22 mouse cellular contexts compared by ENCODE assay signal in the genomic region with DNA sequence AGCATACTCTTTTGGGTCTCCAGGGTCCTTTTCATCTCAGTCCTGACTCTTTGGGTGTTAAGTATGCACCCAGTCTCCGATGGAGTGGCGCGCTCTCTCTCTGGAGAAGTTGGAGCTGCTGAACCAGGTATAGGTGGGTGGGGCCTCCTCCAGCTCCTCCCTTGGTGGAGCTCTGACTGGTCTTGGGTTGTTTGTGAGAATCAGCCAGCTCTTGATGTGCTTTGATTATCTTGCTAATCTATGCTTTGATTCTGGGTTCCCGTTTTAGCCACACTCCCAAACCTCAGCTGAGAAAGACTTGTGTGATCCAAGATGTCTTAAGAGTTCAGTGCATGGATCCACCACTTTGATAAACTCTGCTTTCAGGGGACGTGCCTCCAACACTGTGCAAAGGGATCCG. TPM values are rescaled to one million over a fixed set of nuclear protein-coding genes. Genes with fewer than 3 reads are reported as not detected.
DNase-seq lines count a peak whose midpoint lies in the region; ATAC-seq and TF ChIP-seq lines count a peak whose summit lies in the region.
"Had no signal": no experiment of that assay in that cellular context is flagged by ENCODE, and none has a peak within 500 bp of the region (broad histone marks: within the 10 kb centered on the region; RNA-seq: fewer than 3 reads in every experiment).

A gene (minus strand): TSS at position 101 of the 400 bp plus-strand sequence.

- H3K9ac ChIP-seq in lung, postnatal 0 days (replicated peaks; ENCODE audit: low read depth), result no peak within 1 kb of the TSS
- H3K9ac ChIP-seq: forebrain, embryonic 13.5 days; forebrain, postnatal 0 days; heart, embryonic 15.5 days; hindbrain, embryonic 14.5 days had no signal

- WGBS in lung, postnatal 0 days, result 41% methylated on average over 6 of the region's 6 CpGs

- ATAC-seq in lung, postnatal 0 days, result no peak
- ATAC-seq: forebrain, embryonic 13.5 days; forebrain, postnatal 0 days had no signal

- intact Hi-C loops in left cerebral cortex, postnatal 4 days (cut with DNase I), result no loop called here

- no peaks in the 10 kb centered on the region for H3K27me3 ChIP-seq in lung, postnatal 0 days (replicated peaks; ENCODE audit: insufficient read depth, low read length)
- H3K27me3 ChIP-seq: forebrain, embryonic 13.5 days; heart, embryonic 15.5 days had no signal

- H3K9me3 ChIP-seq in lung, postnatal 0 days (ENCODE audit: low read length), result no peaks in the 10 kb centered on the region
- H3K9me3 ChIP-seq: embryonic facial prominence, embryonic 10.5 days; forebrain, embryonic 13.5 days; G1E; heart, embryonic 15.5 days; hindbrain, embryonic 10.5 days had no signal

- H3K4me3 ChIP-seq in lung, postnatal 0 days (ENCODE audit: low read depth, low read length), result no peak within 1 kb of the TSS
- H3K4me3 ChIP-seq: embryonic facial prominence, embryonic 10.5 days; forebrain, embryonic 13.5 days; heart, adult 2 months; heart, embryonic 15.5 days; hindbrain, embryonic 10.5 days had no signal

- H3K4me2 ChIP-seq in lung, postnatal 0 days (replicated peaks; ENCODE audit: low read depth, low read length), result no peak within 1 kb of the TSS
- H3K4me2 ChIP-seq: forebrain, embryonic 13.5 days; heart, embryonic 11.5 days; heart, embryonic 15.5 days; hindbrain, embryonic 14.5 days had no signal

- TF ChIP-seq EP300 in lung, postnatal 0 days (IDR thresholded peaks at IDR 0.05), result no peak

- DNase-seq in lung, adult 18-20 months, result peak; percentile 33 to 44
- no peak for DNase-seq in lung, postnatal 0 days (ENCODE audit: low spot score)
- DNase-seq in urinary bladder, postnatal 14 days (ENCODE audit: low spot score), result peak; percentile 24
- DNase-seq in urinary bladder, postnatal 25 days (ENCODE audit: low spot score), result no peak
- peak; percentile 82 for DNase-seq in ZHBTc4 (ENCODE audit: low read depth, low spot score)
- DNase-seq in left cerebral cortex, postnatal 4 days, result no peak
- DNase-seq in layer of hippocampus, adult 18-20 months (ENCODE audit: low spot score in 2 of 2), result no peak
- DNase-seq: adrenal gland, adult 8-10 months; adrenal gland, postnatal 36 days; cerebellum, adult 2 months; forebrain, postnatal 0 days; gastrocnemius, postnatal 14 days; heart, adult 2 months; heart, postnatal 14 days had no signal

- no peak for TF ChIP-seq CTCF in lung, postnatal 0 days (IDR thresholded peaks at IDR 0.05)

- no peaks in the 10 kb centered on the region for H3K4me1 ChIP-seq in lung, postnatal 0 days (ENCODE audit: insufficient read depth, low read depth, low read length)
- H3K4me1 ChIP-seq: embryonic facial prominence, embryonic 10.5 days; forebrain, embryonic 13.5 days; heart, embryonic 15.5 days; hindbrain, embryonic 10.5 days had no signal

- no peaks in the 10 kb centered on the region for H3K36me3 ChIP-seq in lung, postnatal 0 days (ENCODE audit: insufficient read depth, low read length)
- H3K36me3 ChIP-seq: embryonic facial prominence, embryonic 10.5 days; G1E; heart, embryonic 15.5 days; hindbrain, embryonic 10.5 days had no signal

- H3K27ac ChIP-seq in lung, postnatal 0 days (ENCODE audit: low read length), result no peak within 1 kb of the TSS
- H3K27ac ChIP-seq: embryonic facial prominence, embryonic 10.5 days; forebrain, embryonic 13.5 days; heart, adult 2 months; heart, embryonic 15.5 days; hindbrain, embryonic 10.5 days; hindbrain, embryonic 14.5 days had no signal

RNA-seq across cellular contexts. Expression of the gene that starts here (rescaled TPM):
- 6.0 and 8.3 TPM in 2 replicates for polyA plus RNA-seq in lung, postnatal 0 days (2015; fragmentation: Nextera tagmentation; extraction: Ambion mirVana)
- total RNA-seq in left cerebral cortex, postnatal 4 days (2021), result not detected
- total RNA-seq in layer of hippocampus, adult 18-20 months (2021), result not detected
- total RNA-seq: adrenal gland, adult 8-10 months; adrenal gland, postnatal 36 days; forebrain, postnatal 0 days; gastrocnemius, adult 18-20 months; gastrocnemius, postnatal 14 days; heart, adult 2 months had no signal
- polyA plus RNA-seq: forebrain, embryonic 13.5 days; forebrain, postnatal 0 days; G1E; hindbrain, embryonic 14.5 days had no signal

Comparison
In these comparisons a context has a peak if more than half of its experiments do, and no peak if none do; other contexts are left out.
1. DNase-seq: peak in lung, adult 18-20 months (2 of 2), urinary bladder, postnatal 14 days (single experiment) and ZHBTc4 (single experiment); none in lung, postnatal 0 days (single experiment), urinary bladder, postnatal 25 days (single experiment), left cerebral cortex, postnatal 4 days (single experiment) and layer of hippocampus, adult 18-20 months (0 of 2).